Mouse (Mus musculus) erythroblast, adult 5-6 weeks (primary cell): Measurements from ENCODE around the gene Vamp9. TPM values are rescaled to one million over a fixed set of nuclear protein-coding genes. Genes with fewer than 3 reads are reported as not detected.

ENCODE experiments used
- total RNA-seq, 2 experiments: library from RNA; stranded (forward) in 1 of 2; stranded (reverse) in 1 of 2; fragments of 150-400 nt in 1 of 2; fragments of 200-764, 138-1000 nt in 1 of 2; gene quantifications; 2 replicates each; pipeline versions ENCODE4 v1.2.3 to v1.2.4; 2015 to 2017; ENCODE audit warnings: low replicate concordance in 2 of 2

The Vamp9 gene
- total RNA-seq, 2 experiments from 2014 or later = not detected

Other genes starting within 250 kb of the Vamp9 start
- 2.9 TPM in 1 of 2 replicates, not detected in the other for gene Rasgef1b, start 177.2 kb upstream of the Vamp9 start, total RNA-seq (2015; ENCODE audit: low replicate concordance)
- 1.3 TPM in 1 of 2 replicates, not detected in the other for gene Rasgef1b, start 177.2 kb upstream of the Vamp9 start, total RNA-seq (2017; ENCODE audit: low replicate concordance)
- gene Hnrnpd, start 72.7 kb downstream of the Vamp9 start, total RNA-seq (2015; ENCODE audit: low replicate concordance) = 107 and 120 TPM in 2 replicates
- gene Hnrnpd, start 72.7 kb downstream of the Vamp9 start, total RNA-seq (2017; ENCODE audit: low replicate concordance) = 56.6 and 94.7 TPM in 2 replicates
- gene 4930524J08Rik, start 72.8 kb downstream of the Vamp9 start, total RNA-seq (2015; ENCODE audit: low replicate concordance) = 2.5 TPM in 1 of 2 replicates, not detected in the other
- 1.4 TPM in 1 of 2 replicates, not detected in the other for gene 4930524J08Rik, start 72.8 kb downstream of the Vamp9 start, total RNA-seq (2017; ENCODE audit: low replicate concordance)
- 78.4 and 82.3 TPM in 2 replicates for gene Hnrnpdl, start 133.4 kb downstream of the Vamp9 start, total RNA-seq (2015; ENCODE audit: low replicate concordance)
- 106 and 110 TPM in 2 replicates for gene Hnrnpdl, start 133.4 kb downstream of the Vamp9 start, total RNA-seq (2017; ENCODE audit: low replicate concordance)
- 8.4 and 11.5 TPM in 2 replicates for gene Enoph1, start 133.7 kb downstream of the Vamp9 start, total RNA-seq (2015; ENCODE audit: low replicate concordance)
- gene Enoph1, start 133.7 kb downstream of the Vamp9 start, total RNA-seq (2017; ENCODE audit: low replicate concordance) = 3.8 and 7.2 TPM in 2 replicates